Mouse (Mus musculus) brain, embryonic 18.5 days (tissue): ENCODE results near the gene Abcc5.
"Not testable (repeated sequence)": the region's sequence is repeated elsewhere in the genome, so short reads cannot be mapped to it uniquely, and the experiment has no call there.

Experiments
- DNase-seq: peaks from one replicate; pipeline ENCODE4 v3.0.0-alpha.2; 2012; ENCODE audit warnings: low read depth, low spot score

The Abcc5 gene

GRCm38 (mm10) chr16:20422938-20423730 lies 3.1 kb downstream of the Abcc5 start:
- no peak for DNase-seq

- no peak for DNase-seq
These were observed 8.1 kb downstream of the Abcc5 start for GRCm38 (mm10) chr16:20418054-20418453.

- DNase-seq, result no peak
These were observed 9.9 kb downstream of the Abcc5 start for GRCm38 (mm10) chr16:20416262-20416661.

GRCm38 (mm10) chr16:20415804-20416203 lies 10.4 kb downstream of the Abcc5 start:
- DNase-seq, result no peak

GRCm38 (mm10) chr16:20415211-20415610 lies 11.0 kb downstream of the Abcc5 start:
- DNase-seq, result no peak

- DNase-seq, result no peak
These were observed 12.3 kb downstream of the Abcc5 start for GRCm38 (mm10) chr16:20413870-20414331.

GRCm38 (mm10) chr16:20411958-20412570 lies 14.1 kb downstream of the Abcc5 start:
- no peak for DNase-seq

- DNase-seq, result no peak
These were observed 20.9 kb downstream of the Abcc5 start for GRCm38 (mm10) chr16:20405335-20405734.

- no peak for DNase-seq
These were observed 22.9 kb downstream of the Abcc5 start for GRCm38 (mm10) chr16:20403327-20403726.

- no peak for DNase-seq
These were observed 24.6 kb downstream of the Abcc5 start for GRCm38 (mm10) chr16:20401592-20401991.

- no peak for DNase-seq
These were observed 25.2 kb downstream of the Abcc5 start for GRCm38 (mm10) chr16:20400707-20401591.

- DNase-seq, result no peak
These were observed 29.3 kb downstream of the Abcc5 start for GRCm38 (mm10) chr16:20396851-20397250.

- no peak for DNase-seq
These were observed 30.8 kb downstream of the Abcc5 start for GRCm38 (mm10) chr16:20395216-20395907.

GRCm38 (mm10) chr16:20391753-20392152 lies 34.4 kb downstream of the Abcc5 start:
- no peak for DNase-seq

- DNase-seq, result no peak
These were observed 36.0 kb downstream of the Abcc5 start for GRCm38 (mm10) chr16:20390233-20390632.

- DNase-seq, result no peak
These were observed 45.2 kb downstream of the Abcc5 start for GRCm38 (mm10) chr16:20381031-20381430.

GRCm38 (mm10) chr16:20375341-20375740 lies 50.9 kb downstream of the Abcc5 start:
- DNase-seq, result no peak

GRCm38 (mm10) chr16:20371731-20372130 lies 54.5 kb downstream of the Abcc5 start:
- no peak for DNase-seq

- no peak for DNase-seq
These were observed 58.0 kb downstream of the Abcc5 start for GRCm38 (mm10) chr16:20368221-20368620.

- DNase-seq, result no peak
These were observed 64.1 kb downstream of the Abcc5 start for GRCm38 (mm10) chr16:20362121-20362520.

- not testable (repeated sequence) for DNase-seq
These were observed 64.7 kb downstream of the Abcc5 start for GRCm38 (mm10) chr16:20361496-20361895.
